Mouse (Mus musculus) cerebellum, adult 9-11 months (tissue): ENCODE data around the gene Actl6a.

Experiments
- DNase-seq: peaks from one replicate; pipeline ENCODE4 v3.0.0; 2022

The Actl6a gene

GRCm38 (mm10) chr3:32749820-32750579 is 43.9 kb downstream of the Actl6a start:
- DNase-seq = peak; percentile 20

DNA sequence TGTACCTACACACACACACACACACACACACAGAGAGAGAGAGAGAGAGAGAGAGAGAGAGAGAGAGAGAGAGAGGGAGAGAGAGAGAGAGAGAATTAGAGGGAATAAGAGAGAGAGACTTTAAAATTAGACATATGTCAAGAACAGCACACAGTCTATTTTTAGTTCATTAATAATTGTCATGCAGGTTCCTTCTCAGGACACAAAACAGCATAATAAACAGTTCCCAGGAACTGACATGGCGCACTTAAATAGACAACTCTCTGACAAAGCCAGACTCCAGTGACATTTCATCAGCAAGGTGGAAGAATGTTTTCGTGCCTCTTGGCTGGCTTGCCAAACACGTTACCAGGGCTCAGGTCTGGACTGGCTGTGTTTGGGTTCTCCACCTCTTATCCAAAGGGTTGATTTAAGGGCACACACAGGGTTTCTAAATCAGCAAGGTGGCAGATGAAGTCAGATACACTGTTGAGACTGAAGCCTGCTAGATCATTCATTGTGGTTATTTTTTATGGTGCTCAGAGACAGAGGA is 48.4 kb downstream of the Actl6a start:
- no peak for DNase-seq

DNA sequence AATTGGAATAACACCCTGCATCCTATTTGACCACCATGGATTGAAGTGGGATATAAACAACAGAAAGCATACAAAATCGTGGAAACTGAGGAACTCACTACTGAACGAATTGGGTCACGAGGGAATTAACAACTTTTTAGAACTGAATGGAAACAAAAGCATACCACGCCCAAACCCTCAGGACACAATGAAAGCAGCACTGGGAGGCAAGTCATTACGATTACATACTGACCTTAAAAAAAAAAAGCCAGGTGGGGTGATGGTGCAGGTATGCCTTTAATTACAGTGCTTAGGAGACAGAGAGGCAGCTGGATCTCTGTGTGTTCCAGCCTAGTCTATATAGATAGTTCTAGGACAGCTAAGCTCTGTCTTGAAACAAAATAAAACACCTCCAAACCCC is 53.1 kb downstream of the Actl6a start:
- no peak for DNase-seq

- DNase-seq = no peak
Measured at GRCm38 (mm10) chr3:32762962-32763361, 56.9 kb downstream of the Actl6a start.

DNA sequence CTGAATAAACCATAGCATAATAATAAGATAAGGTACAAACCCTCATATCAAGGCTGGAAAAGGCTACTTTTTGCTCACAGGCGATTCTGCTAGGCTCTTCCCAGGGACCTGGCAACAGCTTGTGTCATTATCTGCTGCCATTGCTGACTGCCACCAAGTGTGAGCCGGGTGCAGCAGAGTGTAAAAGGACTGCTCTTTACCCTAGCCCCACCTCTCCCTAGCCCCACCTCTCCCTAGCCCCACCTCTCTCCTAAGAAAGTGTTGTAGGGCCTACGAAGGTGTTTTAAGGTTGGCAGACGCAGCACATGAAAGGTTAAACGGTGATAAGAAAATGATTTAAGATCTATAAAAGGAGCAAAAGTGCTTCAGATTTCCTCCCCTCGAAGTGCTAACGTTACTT is 57.8 kb downstream of the Actl6a start:
- DNase-seq = no peak

DNA sequence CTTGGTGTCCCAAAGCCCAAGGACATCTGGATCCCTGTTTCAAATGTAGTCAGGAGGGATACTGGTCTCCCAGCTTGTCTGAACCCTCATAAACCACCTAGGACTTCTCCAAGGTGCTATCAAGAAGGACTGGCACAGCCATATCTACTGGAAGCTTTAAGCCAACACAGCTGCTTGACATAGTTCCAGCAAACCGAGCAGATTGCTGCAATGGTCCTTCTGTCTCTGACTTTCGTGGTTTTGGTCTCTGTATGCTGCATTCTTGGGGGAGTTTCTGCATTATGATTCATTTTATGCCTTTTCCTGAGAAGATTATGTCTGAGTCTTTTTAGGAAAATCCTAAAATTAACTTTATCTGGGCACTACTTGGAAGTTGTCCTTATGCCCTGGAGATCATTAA is 64.7 kb downstream of the Actl6a start:
- DNase-seq = no peak
